Mouse (Mus musculus): ENCODE data around the gene Cd151.
A peak's percentile ranks its signal among the peaks of the same experiment; 100 is the strongest.

Cd151 gene

GRCm38 (mm10) chr7:141472763-141473162, 5.6 kb downstream of the Cd151 start:
- no peak for DNase-seq (ENCODE audit: low read depth)

- DNase-seq (ENCODE audit: low read depth) = no peak
These were observed 7.0 kb downstream of the Cd151 start for GRCm38 (mm10) chr7:141474160-141474559.

- peak; percentile 88 for DNase-seq (ENCODE audit: low read depth)
These were observed 8.0 kb downstream of the Cd151 start, which contains the start of the genes Polr2l and Tspan4 for GRCm38 (mm10) chr7:141475011-141475804. Polr2l (minus strand) TSS chr7:141475132. Tspan4 (plus strand) TSS chr7:141475240.

GRCm38 (mm10) chr7:141475805-141476158, 8.6 kb downstream of the Cd151 start:
- peak; percentile 33 for DNase-seq (ENCODE audit: low read depth)

- peak; percentile 91 for DNase-seq (ENCODE audit: low read depth)
These were observed 9.2 kb downstream of the Cd151 start for GRCm38 (mm10) chr7:141476226-141476980.

- DNase-seq (ENCODE audit: low read depth) = peak; percentile 76
These were observed 9.8 kb downstream of the Cd151 start for GRCm38 (mm10) chr7:141476981-141477370.

- DNase-seq (ENCODE audit: low read depth) = peak; percentile 52
These were observed 10.5 kb downstream of the Cd151 start for GRCm38 (mm10) chr7:141477578-141478269.

GRCm38 (mm10) chr7:141478270-141478748, 11.1 kb downstream of the Cd151 start:
- no peak for DNase-seq (ENCODE audit: low read depth)

- DNase-seq (ENCODE audit: low read depth) = peak; percentile 77
These were observed 13.8 kb downstream of the Cd151 start for GRCm38 (mm10) chr7:141480842-141481497.

- no peak for DNase-seq (ENCODE audit: low read depth)
These were observed 14.6 kb downstream of the Cd151 start for GRCm38 (mm10) chr7:141481498-141482401.

- DNase-seq (ENCODE audit: low read depth) = no peak
These were observed 15.4 kb downstream of the Cd151 start for GRCm38 (mm10) chr7:141482531-141483024.

- DNase-seq (ENCODE audit: low read depth) = no peak
These were observed 16.0 kb downstream of the Cd151 start for GRCm38 (mm10) chr7:141483114-141483653.

- DNase-seq (ENCODE audit: low read depth) = no peak
These were observed 17.3 kb downstream of the Cd151 start for GRCm38 (mm10) chr7:141484186-141485120.

GRCm38 (mm10) chr7:141485186-141485585, 18.0 kb downstream of the Cd151 start:
- no peak for DNase-seq (ENCODE audit: low read depth)

- DNase-seq (ENCODE audit: low read depth) = no peak
These were observed 18.4 kb downstream of the Cd151 start for GRCm38 (mm10) chr7:141485606-141486005.

- no peak for DNase-seq (ENCODE audit: low read depth)
These were observed 19.0 kb downstream of the Cd151 start for GRCm38 (mm10) chr7:141486239-141486638.

GRCm38 (mm10) chr7:141487141-141487540, 19.9 kb downstream of the Cd151 start:
- no peak for DNase-seq (ENCODE audit: low read depth)

GRCm38 (mm10) chr7:141491151-141491550, 24.0 kb downstream of the Cd151 start:
- DNase-seq (ENCODE audit: low read depth) = peak; percentile 32

- no peak for DNase-seq (ENCODE audit: low read depth)
These were observed 25.5 kb downstream of the Cd151 start for GRCm38 (mm10) chr7:141492738-141493137.

All from NIH3T3 (cell line).